Mouse (Mus musculus) right cerebral cortex, adult 18-20 months (tissue): ENCODE measurements around the gene Cebpe.

Experiments
- DNase-seq: peaks from one replicate; pipeline ENCODE4 v3.0.0; 2022; ENCODE audit warnings: mixed read lengths

The Cebpe gene

DNA sequence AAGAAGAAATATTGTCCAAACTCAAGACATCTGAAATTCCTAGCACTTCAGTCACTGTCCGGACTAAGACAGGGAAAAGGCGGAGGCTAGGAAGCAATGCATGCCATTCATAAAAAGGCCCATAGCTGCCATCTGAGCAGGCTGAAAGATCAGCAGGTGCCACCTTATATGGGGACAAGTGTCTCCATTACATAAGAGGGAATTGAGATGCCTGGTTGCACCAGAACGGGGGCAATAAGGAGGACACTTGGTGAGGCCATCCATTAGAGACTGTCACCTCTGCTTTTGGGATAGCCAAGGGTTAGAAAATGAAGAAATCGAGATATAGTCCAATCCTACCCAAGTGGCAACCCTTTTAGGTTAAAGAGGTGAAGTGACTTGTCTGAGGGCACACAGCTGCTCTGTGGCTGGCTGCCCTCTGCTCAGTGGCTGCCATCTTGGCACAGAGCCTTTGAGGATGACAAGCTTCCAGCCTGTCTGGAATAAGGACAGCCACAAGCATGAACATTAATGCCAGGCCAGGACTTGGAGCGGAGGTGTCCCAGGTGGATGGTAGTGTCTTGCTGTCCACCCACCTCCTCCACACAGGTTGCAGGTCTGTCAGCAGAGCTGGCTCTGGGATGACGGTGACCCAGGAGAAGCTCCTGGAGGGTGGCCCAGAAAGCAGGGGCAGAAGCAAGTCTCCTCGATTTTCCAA is 8.8 kb upstream of the Cebpe start:
- DNase-seq, result no peak

DNA sequence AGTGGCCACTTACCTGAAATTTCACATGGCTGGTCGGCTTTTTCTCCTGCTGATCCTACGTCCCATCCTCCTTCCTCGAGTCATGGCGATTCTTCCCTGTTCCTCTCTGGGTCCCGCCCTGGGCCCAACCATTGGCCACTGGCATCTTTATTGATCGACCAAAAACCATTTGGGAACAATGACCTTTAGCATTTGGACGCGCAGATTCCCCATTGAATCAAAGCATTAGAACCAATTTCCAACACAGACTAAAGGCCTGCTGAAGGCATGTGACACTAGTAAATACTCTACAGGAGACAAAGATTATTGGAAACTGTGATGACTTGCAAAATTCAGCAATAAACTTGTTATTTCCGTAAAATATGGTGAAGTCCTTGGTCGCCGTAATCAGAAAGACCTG is 8.1 kb upstream of the Cebpe start:
- no peak for DNase-seq

DNA sequence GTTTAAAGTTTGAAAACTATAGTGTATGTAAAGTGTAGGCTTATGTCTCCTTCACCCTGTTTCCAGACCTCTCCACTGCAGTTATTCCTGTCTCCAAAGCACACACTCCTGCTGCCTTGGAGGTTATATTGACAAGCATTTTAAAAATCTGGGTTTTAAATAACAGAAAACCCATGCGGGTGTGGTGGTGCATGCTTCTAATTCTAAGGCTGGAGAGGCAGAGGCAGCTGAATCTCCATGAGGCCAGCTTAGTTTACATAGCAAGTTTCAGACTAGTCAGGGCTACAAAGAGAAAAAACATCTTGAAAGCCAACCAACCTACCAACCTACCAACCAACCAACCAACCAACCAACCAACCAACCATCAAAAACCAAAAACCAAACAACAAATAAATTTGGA is 3.4 kb upstream of the Cebpe start:
- no peak for DNase-seq

DNA sequence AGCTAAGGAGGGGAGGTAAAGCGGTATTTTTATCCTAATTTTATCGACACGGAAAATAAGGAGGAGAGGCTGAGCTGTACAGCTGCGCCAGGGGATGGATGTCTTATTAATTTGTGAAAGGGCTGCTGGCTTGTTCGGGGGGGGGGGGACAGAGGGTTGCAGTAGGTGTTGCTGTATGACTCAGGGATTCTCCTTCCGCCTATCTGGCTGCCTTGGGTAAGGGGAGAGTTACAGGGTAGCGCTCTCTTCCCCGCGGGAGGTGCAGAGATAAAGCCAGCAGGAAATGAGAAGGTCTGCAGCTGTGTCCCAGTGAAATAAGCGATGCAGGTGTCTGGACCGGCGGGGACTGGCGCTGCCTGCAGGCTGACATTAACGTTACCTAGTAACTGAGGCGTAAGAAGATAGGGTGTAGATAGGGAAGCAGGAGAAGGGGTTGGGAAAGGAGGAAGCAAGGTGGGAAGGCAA is 2.7 kb upstream of the Cebpe start:
- peak; percentile 35 for DNase-seq

DNA sequence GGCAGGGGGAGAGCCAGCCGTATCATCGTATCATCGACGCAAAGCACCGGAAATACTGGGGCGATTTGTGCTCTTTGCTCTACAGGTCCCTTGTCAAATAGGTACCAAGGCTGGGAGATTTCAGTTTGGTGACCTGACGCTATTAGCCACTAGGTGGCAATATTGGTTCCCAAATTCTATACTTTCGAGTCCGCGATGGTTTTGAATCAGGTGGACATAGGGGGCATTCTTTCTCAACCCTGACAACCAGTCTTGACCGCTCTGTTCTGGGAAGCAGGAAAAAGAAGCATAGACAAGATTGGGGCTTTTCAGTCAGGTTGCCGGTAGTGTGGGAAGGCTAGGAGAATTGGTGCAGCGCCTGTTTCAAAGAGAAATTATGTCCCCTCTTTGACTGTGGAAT is 2.1 kb upstream of the Cebpe start:
- peak; percentile 75 for DNase-seq

DNA sequence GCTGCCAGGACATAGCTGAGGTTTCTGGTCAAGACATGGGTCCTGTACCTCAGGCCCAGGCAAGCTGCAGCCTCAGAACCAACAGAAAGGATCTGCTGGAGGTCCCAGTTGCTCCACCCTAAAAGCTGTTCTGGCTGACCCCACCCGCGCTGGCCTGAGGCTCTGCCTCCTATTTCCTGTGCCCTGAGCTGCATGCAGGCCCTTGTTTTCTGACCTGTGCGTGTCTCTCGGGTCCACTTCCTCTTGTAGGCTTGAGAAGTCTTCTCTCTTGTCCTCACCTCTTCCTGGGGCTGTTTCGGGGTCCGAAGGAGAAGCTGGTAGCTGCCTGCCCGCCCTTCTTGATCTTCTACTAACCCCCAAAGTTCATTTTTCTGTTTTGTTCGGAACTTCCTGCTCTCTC is 887 bp upstream of the Cebpe start:
- no peak for DNase-seq

DNA sequence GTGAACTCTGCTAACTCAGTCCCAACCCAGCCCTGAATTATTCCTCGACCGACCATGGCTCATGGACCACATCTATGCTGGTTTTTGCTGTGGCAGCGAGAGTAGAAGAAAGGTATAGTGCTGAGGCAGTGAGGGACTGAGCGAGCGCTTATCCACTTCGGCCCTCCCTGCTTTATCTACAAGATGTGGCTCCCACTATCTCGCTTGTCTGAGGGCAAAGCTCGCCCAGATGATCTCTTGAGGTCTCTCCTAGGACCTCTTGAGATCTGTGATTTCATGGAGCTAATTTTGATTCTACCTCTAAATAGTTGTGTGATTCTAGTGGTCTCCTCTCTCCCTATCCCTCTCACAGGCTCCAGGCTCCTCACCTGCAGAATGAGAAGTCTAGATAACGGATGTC is 2.9 kb downstream of the Cebpe start:
- DNase-seq, result no peak

DNA sequence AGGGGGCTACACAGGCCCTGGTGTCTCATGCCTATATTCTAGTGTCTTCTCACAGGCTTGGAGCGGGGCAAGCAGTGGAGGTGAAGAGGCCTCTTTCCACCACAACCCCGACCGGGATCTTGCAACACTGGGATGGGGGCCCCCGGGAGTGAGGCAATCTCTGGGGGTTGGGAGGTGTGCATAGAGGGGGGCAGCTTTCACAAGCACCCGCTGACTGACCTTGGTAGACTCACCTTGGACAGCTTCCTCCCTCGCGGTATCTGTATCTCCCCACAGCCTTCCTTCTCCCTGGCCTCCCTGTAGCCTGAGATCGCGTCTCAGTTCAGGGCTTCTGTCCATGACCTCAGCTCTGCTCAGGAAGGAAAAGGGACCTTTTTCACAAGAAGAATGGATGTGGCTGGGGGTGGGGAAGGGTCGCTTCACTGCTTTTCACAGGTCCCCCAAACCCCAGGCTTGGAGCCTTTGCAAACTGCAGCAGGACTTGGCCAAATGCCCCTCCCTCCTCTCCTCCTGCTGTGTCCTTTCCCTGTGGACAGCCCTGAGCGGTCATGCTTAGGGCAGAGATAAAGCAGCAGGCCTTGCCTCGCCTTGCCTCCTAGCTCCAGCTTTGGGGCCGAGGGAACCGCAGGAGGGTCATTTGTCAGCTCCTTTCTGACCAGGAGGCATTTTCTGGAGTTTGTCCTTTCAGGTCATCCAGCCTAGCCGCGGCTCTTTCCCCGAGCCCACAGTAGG is 5.2 kb downstream of the Cebpe start:
- no peak for DNase-seq

DNA sequence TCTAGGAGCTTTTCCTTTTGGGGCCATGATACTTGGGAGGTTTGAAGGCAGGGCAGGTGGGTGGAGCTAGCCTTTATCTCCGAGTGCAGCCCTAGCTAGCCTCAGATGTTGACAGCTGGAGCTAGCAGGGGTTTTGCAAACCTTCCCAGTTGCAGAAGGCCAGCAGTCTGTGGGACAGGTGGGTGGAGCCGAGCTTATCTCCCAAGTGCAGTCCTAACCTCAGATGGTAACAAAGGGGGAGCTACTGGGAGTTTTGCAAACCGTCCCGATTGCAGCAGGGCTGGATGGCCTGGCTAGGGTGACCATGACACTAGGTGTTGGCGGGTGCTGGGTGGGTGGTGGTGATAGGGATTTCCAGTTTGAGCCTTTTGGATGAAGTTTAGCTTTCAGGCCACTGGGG is 6.1 kb downstream of the Cebpe start:
- DNase-seq, result no peak

DNA sequence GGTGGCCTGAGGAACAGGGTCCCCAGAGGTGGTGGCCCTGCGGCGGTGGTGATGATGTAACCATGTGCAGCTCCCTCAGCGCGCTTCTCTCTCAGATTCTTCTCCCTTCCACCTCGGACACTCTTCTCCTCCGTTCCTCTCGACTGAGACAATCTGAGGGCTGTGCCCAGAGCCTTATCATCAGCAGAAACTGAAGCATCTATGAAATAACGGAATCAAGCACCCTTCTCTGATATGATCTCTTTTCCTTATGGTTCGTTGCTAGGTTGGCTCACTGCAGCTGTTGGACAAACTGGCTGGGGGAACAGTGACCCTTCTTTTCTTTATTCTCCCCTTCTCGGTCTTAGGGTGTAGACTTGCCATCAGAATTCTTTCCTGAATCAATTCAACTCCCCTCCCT is 8.8 kb downstream of the Cebpe start:
- no peak for DNase-seq

DNA sequence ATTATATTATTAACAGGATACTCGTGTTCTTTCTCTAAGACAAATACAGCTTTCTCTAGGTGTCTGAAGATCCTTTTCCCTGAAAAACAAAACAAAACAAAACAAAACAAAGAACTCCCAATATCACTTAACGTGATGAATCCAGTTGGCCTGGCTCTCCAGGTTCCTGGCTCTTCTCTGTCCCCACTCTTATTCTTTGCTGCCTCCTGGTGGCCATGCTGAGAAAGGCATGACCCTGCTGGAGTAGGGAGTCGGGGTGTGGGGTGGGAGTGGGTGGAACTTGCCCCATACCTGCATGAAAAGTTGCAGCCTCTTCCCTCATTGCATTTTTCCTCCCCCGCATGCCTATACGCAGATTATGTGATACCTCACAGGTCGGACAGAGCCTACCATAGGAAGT is 10.7 kb downstream of the Cebpe start:
- peak; percentile 69 for DNase-seq

DNA sequence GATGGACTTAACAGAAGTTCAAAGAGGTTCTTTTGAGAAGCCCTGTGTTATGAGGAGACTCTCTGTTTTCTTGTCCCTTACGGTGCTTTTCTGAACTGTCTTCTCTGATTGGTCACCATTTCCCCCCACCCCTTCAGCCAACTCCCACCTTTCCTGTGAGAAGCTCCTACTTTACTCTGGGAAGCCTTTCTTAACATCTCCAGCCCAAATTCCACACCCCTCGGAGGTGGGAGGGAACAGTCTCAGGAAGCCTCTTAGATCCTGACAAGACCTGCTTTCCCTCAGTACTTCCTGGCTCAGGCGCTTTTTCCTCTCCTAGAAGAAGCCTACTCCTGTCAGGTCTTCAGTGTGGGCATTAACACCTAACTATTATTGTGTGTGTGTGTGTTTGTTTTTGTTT is 12.4 kb downstream of the Cebpe start:
- no peak for DNase-seq

DNA sequence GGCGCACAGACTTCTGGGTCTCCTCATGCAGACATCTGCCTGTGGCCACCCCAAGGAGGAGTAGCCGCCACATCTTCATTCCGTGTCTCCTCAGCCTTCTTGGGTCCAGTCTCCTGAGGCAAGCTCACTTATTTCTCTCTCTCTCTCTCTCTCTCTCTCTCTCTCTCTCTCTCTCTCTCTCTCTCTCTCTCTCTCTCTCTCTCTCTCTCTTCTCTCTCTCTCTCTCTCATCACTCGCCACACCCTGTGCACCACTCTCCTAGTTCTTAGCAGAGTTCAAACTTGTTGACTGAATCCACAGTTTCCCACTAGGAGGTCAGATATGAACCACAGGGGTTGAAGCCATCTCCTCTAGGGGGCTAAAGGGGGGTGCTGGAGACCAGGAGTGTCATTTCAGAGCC is 13.2 kb downstream of the Cebpe start, which contains the start of gene Gm29776:
Gene Gm29776, minus strand, starts transcription at position 101 of the 400 bp plus-strand sequence.
- DNase-seq, result no peak

DNA sequence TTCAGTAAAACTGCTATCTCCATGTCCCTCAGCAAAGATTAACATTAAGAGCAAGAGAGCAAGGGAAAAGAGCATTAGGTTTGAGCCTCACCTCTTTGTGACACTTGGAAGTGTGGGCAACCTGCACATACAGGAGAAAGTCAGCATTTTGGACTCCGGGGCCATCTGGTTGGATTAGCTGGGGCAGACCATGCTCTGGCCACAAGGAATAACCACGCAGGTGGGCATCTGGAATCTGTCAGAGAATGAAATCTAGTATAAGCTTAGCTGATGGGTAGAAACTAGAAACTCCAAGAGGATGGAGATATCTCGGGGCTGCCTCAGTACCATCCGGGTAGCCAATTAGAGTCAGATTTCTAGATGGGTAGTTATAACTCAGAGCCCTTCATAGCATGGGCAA is 15.2 kb downstream of the Cebpe start:
- DNase-seq, result no peak

DNA sequence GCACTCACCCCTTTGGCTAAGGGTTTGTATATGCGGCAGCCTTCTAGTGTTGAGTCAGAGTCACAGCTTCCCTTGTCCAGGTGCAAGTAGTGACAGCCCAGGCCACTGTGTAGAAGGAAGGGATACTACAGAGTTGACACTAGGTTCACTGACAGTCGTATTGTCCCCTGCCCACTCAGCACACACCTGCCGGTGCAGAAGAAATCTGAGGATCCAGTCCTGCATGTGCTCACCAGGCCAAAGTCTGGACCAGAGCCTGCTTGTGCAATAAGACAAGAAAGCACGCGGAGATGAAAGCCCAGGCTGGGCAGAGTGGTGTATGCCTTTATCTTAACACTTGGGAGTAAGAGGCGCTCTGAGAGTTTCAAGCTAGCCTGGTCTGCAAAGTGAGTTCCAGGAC is 16.9 kb downstream of the Cebpe start:
- DNase-seq, result no peak

DNA sequence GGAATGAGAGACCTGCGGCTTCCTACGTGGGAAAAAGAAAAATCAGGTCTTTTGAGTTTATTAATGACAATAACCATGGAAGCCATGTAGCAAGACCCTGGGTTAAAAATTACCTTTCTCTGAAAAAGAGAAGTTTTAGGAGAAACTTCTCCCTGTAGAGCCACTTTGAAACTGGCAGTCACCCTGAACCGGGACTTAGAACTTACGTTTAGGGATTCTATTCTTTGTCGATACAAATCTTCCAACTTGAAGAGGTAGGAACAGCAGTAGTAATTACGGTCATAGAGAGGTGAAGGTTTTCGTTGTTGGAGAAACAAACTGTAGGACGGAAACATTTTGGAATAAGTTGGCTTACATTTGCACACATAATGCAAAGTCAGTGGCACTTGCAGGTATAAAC is 24.7 kb downstream of the Cebpe start:
- no peak for DNase-seq

DNA sequence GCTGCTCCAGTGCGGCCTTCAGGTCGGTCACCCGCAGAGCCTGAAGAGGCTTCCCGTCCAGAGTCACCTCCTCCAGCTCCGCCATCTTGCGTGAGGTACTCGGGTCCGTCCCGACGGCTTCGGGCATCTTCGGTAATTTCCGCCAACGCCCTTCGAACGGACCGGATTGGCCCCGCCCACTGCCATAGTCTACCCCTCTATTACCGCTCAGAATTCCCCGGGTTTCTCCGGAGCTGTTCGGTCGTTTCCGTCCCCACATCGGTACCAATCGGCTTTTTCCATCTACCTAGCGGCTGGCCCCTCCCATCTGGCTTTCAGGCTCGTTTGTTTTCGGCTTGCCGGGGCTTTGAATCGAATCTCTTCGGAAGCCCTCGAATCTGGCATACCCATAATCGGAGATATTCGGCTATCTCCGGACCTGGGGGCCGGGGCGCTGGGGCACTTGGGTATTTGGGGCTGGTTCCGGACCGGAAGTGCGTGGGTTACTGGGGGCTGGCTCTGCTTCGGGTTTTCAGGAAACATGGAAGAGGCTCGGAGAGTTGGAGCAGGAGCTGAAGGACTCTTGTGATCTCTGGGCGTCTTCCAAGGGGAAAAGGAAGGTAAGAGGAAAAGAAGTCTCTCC is 25.3 kb downstream of the Cebpe start, which contains the start of gene Acin1:
Gene Acin1, minus strand, starts transcription at position 410 of the 622 bp plus-strand sequence.
- peak; percentile 100 for DNase-seq

DNA sequence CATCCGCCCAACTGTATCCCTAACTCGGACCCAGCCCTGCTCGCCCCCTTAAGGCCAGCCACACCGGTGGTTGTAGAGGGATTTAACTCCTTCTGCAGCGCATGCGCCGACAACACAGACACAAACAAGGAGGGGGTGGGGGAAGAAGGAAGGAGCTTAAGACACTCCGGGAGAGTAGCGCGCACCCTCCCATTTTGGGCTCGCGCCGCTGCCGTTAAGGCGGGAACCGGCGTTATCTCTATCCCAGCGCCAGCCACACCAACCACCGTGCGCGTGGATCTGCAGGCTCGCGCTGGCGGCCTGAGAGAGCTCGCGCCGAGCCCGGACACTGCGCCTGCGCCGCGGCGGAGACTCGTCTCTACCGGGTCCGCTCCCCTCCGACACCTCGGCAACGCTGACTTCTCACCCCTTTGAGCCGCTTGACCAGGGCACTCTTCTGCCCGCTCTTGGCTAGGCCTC is 25.9 kb downstream of the Cebpe start, which contains the start of gene 1700123O20Rik:
Gene 1700123O20Rik, plus strand, starts transcription at position 154 of the 459 bp plus-strand sequence.
- DNase-seq, result peak; percentile 82

DNA sequence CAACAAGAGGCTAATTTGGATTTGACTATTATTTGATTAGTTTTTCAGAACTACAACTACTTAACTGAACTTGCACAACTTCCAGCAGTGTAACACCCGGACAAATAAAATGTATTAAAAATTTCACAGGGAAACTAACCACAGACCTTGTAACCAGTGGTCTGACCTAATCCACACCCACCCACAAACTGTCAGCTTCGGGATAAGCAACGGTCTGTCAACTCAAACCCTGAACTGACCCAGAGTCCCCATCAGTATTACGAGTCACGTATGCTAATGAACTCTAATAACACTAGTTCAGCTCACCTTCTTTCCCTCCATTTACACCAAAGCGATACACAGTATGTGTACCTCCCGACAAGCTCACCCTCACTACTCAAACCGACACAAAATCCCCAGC is 26.5 kb downstream of the Cebpe start:
- no peak for DNase-seq

DNA sequence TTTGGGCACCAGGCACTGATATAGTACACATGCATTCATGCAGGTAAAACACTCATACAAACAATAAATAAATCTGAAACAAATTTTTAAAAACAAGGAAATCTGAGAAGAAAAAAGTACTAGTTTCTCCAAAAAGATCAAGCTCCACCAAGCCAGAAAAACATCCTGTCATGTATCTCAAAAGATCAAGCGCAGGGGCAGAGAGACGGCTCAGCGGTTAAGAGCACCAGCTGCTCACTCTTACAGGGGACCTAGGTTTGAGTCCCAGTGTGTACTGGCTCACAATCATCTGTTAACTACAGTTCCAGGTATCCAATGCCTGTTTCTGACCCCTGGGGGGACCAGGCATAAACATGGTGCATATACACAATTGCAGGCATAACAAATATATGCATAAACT is 29.6 kb downstream of the Cebpe start:
- no peak for DNase-seq

DNA sequence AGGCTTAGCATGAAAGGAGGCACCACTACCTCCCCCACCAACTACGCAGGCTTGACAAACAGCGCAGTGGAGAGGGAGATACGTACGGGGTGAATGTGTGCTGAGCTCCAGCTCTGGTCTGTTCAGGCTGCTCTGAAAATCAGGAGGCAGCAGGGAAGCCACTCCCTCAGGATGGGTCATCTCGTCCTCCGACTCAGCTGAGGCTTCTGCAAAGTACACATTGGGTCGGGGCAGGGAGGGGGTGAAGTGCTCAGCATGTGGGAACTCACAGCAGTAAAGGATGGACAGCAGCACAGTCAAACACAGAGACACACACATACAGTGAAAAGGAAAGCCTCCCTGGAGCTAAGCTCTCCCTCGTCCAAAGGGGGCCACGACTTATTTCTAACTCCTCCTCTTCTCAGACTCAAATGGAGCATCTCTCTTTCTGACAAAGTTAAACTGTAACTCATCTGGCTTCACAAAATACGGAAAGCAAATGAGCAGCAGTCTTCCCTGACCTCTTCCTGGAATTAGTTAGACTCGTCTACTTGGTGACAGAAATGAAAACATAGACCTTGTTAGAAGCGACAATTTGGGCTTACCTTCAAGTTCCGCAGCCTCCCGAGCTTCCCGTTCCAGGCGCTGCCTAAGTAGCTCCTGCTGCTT is 33.2 kb downstream of the Cebpe start:
- no peak for DNase-seq

DNA sequence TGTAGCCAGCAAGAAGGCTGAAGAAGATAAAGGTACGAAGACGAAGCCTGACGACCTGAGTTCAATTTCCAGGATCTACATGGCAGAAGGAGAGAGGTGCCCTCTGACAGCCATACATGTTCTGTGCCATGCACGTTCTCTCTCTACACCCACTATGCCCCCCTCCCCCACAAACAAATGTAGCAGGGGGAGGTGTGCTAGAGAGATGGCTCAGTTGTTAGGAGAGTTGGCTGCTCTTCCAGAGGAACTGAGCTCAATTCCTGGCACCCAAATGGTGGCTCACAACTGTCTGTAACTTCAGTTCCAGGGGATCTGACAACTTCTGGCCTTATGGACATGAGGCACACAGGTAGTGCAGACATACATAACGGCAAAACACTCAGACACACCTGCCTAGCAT is 35.7 kb downstream of the Cebpe start:
- DNase-seq, result no peak

DNA sequence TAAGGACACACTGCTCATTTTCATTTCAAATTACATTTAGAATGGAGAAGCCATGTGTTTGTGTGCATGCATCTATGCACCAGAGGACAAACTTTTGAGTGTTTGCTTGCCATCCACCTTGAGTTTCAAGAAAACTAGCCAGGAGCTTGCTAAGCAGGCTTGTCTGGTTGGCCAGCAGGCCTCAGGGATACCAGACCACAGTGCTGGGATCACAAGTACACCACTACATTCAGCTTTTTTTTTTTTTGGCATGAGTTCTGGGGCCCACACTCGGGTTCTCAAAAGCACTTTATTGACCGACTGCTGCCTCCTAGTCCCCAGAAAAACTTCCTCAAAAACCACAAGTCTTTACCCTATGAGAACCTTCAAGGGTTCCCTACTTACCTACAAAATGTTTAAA is 37.7 kb downstream of the Cebpe start:
- no peak for DNase-seq
